Mouse (Mus musculus) midbrain, embryonic 10.5 days (tissue): ENCODE results near the gene Mdk. TPM values are rescaled to one million over a fixed set of nuclear protein-coding genes. Genes with fewer than 3 reads are reported as not detected.

ENCODE experiments used
- DNase-seq: peaks from one replicate; pipeline ENCODE4 v3.0.0-alpha.2; 2017; ENCODE audit warnings: low spot score
- H3K27ac ChIP-seq: fragments of 300-500 bp; sonication (generic); replicated peaks from 2 replicates; pipeline ENCODE4 v1.5.1; 2016; ENCODE audit warnings: mild to moderate bottlenecking
- H3K27me3 ChIP-seq: fragments of 300-500 bp; sonication (generic); 2 replicates; pipeline ENCODE4 v1.6.1; 2016; ENCODE audit warnings: low read depth, mild to moderate bottlenecking; ENCODE audit not compliant: poor library complexity, severe bottlenecking
- H3K36me3 ChIP-seq: fragments of 300-500 bp; sonication (generic); 2 replicates; pipeline ENCODE4 v1.6.1; 2016; ENCODE audit warnings: mild to moderate bottlenecking, moderate library complexity
- H3K4me1 ChIP-seq: fragments of 300-500 bp; sonication (generic); 2 replicates; pipeline ENCODE4 v1.6.1; 2016
- H3K4me3 ChIP-seq: fragments of 300-500 bp; sonication (generic); 2 replicates; pipeline ENCODE4 v1.5.1; 2016; ENCODE audit warnings: mild to moderate bottlenecking, moderate library complexity
- H3K9me3 ChIP-seq: fragments of 300-500 bp; sonication (generic); replicated peaks from 2 replicates; pipeline ENCODE4 v1.6.1; 2016; ENCODE audit warnings: mild to moderate bottlenecking
- WGBS: fragments of 180-500 bp; shearing (Covaris S2); methylation state at CpG from one replicate; pipeline ENCODE4 v1.1.7; 2016; 5-methylcytosine and 5-hydroxymethylcytosine counted together
- polyA plus RNA-seq: library from polyadenylated mRNA; unstranded; fragments of >200 nt; fragmentation: Nextera tagmentation; extraction: Ambion mirVana; gene quantifications from 2 replicates; pipeline ENCODE4 v1.2.1, GENCODE M21; 2016

Gene Mdk
- polyA plus RNA-seq = 1,290 and 1,659 TPM in 2 replicates

DNA sequence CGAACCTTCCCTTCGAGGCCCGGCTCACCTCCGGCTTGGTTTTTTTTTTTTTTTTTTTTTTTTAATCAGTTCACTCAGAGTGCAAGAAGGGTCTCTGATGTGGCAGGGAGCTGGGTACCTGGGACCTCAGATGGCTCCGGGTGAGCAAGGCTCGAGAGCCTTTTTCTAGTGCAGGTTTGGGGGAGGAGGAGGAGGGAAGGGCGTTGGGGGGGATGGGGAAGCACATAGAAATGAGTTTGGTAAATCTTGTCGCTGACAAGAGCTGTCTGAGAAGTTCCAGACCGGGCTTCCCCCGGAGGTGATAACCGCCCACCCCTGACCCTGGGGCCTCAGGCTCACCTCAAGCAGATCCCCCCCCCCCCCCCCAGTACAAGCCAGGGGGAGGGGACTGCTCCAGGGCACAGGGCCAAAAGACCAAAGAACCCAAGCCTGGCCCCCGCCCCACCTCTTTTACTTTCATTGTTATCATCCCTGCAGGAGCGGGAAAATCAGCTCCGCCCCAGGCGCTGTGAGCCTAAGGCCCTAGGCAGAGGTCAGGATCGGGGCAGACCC, at the start of gene Mdk:
Gene Mdk (minus strand): TSS at position 138 of the 552 bp plus-strand sequence.
- 0% methylated on average over 16 of the region's 16 CpGs for WGBS
- H3K4me1 ChIP-seq = peaks cover 88% of the 10 kb centered on the region
- DNase-seq = peak; percentile 88
- H3K27me3 ChIP-seq = no peaks in the 10 kb centered on the region
- peaks cover 58% of the 10 kb centered on the region for H3K36me3 ChIP-seq
- H3K9me3 ChIP-seq = no peaks in the 10 kb centered on the region
- H3K4me3 ChIP-seq = peak within 1 kb of the TSS; percentile 92
- H3K27ac ChIP-seq = peak within 1 kb of the TSS; percentile 100

- H3K27me3 ChIP-seq = peaks cover 59% of the 10 kb centered on the region
Observed at GRCm38 (mm10) chr2:91980830-91981229, 48.7 kb upstream of the Mdk start.

GRCm38 (mm10) chr2:91980245-91980644, 48.1 kb upstream of the Mdk start:
- no peaks in the 10 kb centered on the region for H3K9me3 ChIP-seq
- no peak for DNase-seq
- WGBS = 32% methylated on average over 4 of the region's 4 CpGs
- H3K27me3 ChIP-seq = peaks cover 62% of the 10 kb centered on the region
- H3K4me1 ChIP-seq = peaks cover 69% of the 10 kb centered on the region
- H3K4me3 ChIP-seq = no peak overlapping the region
- peak overlapping the region; percentile 63; the same call in 1 of the 2 replicates for H3K27ac ChIP-seq
- no peaks in the 10 kb centered on the region for H3K36me3 ChIP-seq

More at GRCm38 (mm10) chr2:91980830-91981229, 48.7 kb upstream of the Mdk start:
- WGBS = 47% methylated on average over 5 of the region's 5 CpGs
- DNase-seq = no peak
- H3K36me3 ChIP-seq = no peaks in the 10 kb centered on the region
- peak overlapping the region; percentile 63; the same call in 1 of the 2 replicates for H3K27ac ChIP-seq
- H3K4me1 ChIP-seq = peaks cover 67% of the 10 kb centered on the region
- no peaks in the 10 kb centered on the region for H3K9me3 ChIP-seq
- H3K4me3 ChIP-seq = no peak overlapping the region

DNA sequence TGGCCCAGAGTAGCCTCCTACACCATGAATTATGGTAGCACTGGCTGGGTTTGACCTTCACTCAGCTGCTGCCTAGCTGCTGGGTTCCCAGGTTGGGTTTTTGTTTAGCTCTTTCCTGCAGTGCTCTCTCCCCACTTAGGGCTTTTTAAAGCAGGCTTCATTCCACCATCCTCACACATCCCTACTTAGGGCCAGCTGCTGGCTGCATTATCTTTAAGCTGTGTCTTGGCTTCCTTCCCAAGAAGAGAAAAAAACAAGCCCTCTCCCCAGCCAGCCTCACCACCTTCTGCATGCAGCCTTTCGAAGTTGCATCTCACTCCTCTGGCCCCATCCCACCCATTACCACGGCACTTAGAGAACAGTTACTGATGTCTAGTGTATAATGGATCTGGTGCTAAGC, 46.5 kb upstream of the Mdk start:
- 44% methylated on average over 2 of the region's 2 CpGs for WGBS
- Histone ChIP-seq H3K36me3 (no peaks in the 10 kb centered on the region), H3K4me1 (peaks cover 59% of the 10 kb centered on the region), H3K27ac (no peak overlapping the region), H3K4me3 (no peak overlapping the region), H3K27me3 (peaks cover 76% of the 10 kb centered on the region), H3K9me3 (no peaks in the 10 kb centered on the region)
- no peak for DNase-seq

DNA sequence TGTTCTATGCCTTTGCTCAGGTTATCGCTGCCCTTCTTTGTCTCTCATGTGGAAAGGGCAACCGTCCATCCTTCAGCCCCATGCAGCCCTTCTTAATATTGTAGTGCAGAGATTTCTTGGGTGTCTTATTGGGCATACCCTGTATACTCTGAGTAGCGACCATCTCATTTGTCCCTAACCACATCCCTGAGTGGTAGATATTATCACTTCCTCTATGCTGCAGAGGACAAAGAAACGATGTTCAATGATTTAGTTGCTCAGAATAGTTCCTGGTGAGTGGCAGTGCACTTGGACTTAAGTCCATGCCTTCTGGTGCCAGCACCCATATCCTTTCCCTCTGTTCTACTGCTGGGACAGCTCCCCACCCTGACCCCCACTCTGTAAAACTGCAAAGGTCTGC, 45.9 kb upstream of the Mdk start:
- DNase-seq = no peak
- no peak overlapping the region for H3K4me3 ChIP-seq
- H3K27ac ChIP-seq = no peak overlapping the region
- no peaks in the 10 kb centered on the region for H3K36me3 ChIP-seq
- 83% methylated on average over 4 of the region's 4 CpGs for WGBS
- H3K27me3 ChIP-seq = peaks cover 76% of the 10 kb centered on the region
- H3K9me3 ChIP-seq = no peaks in the 10 kb centered on the region
- H3K4me1 ChIP-seq = peaks cover 65% of the 10 kb centered on the region

GRCm38 (mm10) chr2:91975581-91976541, 43.8 kb upstream of the Mdk start, which contains the start of gene Dgkz:
Dgkz (minus strand) TSS chr2:91975864.
- Histone ChIP-seq H3K27me3 (peaks cover 92% of the 10 kb centered on the region), H3K4me3 (peak within 1 kb of the TSS; percentile 55), H3K9me3 (no peaks in the 10 kb centered on the region), H3K36me3 (no peaks in the 10 kb centered on the region), H3K4me1 (peaks cover 74% of the 10 kb centered on the region), H3K27ac (peak within 1 kb of the TSS; percentile 50; the same call in 1 of the 2 replicates)
- WGBS = under 1% methylated on average over 79 of the region's 79 CpGs
- peak; percentile 51 for DNase-seq

DNA sequence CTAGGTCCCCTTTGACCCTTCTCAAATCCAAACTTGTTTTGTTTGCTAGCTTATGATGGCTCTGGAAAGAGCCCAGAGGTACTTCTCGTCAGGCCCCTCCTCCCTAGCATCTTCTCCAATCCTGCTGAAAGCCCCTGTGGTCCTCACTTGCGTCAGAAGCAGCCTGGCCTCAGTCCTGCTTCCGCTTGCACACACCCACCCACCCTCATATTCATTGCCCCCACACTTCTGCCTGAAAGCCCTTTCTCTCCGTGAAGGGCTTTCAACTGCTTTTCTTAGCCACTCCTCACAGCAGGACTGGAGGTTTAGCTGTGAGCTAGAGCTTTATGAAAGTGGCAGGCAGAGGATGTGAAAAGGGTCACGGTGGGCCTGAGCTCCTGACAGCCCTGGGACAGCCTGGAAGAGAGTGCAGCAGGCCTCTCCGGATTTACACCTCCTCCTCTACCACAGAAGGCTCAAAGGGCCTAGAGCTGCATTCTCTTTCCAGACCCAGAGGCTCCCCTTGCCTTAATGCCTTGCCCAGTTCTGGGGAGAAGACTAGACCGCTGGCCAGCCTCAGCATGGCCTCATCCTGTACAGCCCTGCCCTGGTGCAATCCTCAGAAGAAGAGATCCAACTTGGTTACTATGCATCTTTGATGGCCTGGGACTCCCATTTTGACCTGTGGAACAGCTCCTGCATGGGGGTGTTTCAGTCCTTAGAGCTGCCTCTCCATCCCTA, 41.5 kb upstream of the Mdk start:
- Histone ChIP-seq H3K27ac (no peak overlapping the region; the same call in 1 of the 2 replicates), H3K27me3 (peaks cover 94% of the 10 kb centered on the region)

GRCm38 (mm10) chr2:91972121-91972566, 40.0 kb upstream of the Mdk start:
- peaks cover 88% of the 10 kb centered on the region for H3K27me3 ChIP-seq
- H3K27ac ChIP-seq = no peak overlapping the region
- WGBS = 53% methylated on average over 13 of the region's 13 CpGs
- no peak overlapping the region for H3K4me3 ChIP-seq
- H3K4me1 ChIP-seq = peaks cover 53% of the 10 kb centered on the region
- no peaks in the 10 kb centered on the region for H3K36me3 ChIP-seq
- DNase-seq = no peak
- H3K9me3 ChIP-seq = no peaks in the 10 kb centered on the region

More for the DNA sequence above, 41.5 kb upstream of the Mdk start:
- H3K4me3 ChIP-seq = no peak overlapping the region
- no peaks in the 10 kb centered on the region for H3K9me3 ChIP-seq
- WGBS = 26% methylated on average over 7 of the region's 7 CpGs
- peaks cover 52% of the 10 kb centered on the region for H3K4me1 ChIP-seq
- DNase-seq = no peak
- H3K36me3 ChIP-seq = no peaks in the 10 kb centered on the region

DNA sequence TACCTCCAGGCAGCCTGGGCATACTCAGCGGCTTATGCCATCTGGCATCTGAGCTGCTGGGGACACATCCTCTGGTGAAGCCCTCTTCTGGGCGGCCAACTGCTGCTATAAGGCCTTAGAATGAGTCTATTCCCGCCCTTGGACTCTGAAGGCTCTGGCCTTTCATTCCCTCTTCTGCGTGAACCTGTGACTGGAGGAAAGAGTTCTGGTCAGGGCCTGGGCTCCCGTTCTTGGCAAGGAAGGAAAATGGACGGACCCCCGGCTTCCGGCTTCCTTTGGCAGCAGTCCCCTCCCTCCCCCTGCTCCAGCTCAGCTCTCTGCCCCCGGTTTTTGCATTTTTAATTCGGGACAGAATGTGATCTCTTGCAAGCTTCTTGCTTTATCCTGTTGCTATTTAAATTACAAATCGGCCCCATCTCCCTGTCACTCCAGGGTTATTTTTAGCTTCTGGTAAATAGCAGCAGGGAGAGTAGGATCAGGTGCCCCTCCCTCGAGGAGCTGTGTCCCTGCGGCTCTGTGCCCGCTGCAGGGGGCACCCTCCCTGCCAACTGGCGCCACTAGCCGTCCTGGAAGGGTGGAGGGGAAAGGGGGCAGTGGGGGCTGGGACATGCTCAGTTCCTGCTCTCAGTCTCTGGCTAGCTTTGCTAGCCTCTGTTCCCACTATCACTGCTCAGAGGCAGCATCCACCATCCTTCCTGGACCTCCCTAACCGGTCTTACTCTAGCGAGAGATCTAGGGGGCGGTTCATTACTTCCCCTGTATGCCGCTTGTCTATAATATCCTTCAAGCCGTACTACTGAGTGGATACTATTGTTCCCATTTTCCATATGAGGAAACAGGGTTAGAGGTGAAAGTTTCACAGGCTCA, 39.4 kb upstream of the Mdk start:
- no peak for DNase-seq
- Histone ChIP-seq H3K36me3 (no peaks in the 10 kb centered on the region), H3K27ac (peak overlapping the region; percentile 71), H3K9me3 (no peaks in the 10 kb centered on the region), H3K4me1 (peaks cover 53% of the 10 kb centered on the region), H3K27me3 (peaks cover 88% of the 10 kb centered on the region), H3K4me3 (peak overlapping the region; percentile 5; the same call in 1 of the 2 replicates)
- 20% methylated on average over 21 of the region's 21 CpGs for WGBS

GRCm38 (mm10) chr2:91967962-91968361, 35.9 kb upstream of the Mdk start:
- Histone ChIP-seq H3K4me3 (no peak overlapping the region), H3K36me3 (no peaks in the 10 kb centered on the region), H3K9me3 (no peaks in the 10 kb centered on the region), H3K27me3 (peaks cover 80% of the 10 kb centered on the region), H3K27ac (peak overlapping the region; percentile 46; the same call in 1 of the 2 replicates), H3K4me1 (peaks cover 46% of the 10 kb centered on the region)
- WGBS = 74% methylated on average over 11 of the region's 11 CpGs
- DNase-seq = no peak

DNA sequence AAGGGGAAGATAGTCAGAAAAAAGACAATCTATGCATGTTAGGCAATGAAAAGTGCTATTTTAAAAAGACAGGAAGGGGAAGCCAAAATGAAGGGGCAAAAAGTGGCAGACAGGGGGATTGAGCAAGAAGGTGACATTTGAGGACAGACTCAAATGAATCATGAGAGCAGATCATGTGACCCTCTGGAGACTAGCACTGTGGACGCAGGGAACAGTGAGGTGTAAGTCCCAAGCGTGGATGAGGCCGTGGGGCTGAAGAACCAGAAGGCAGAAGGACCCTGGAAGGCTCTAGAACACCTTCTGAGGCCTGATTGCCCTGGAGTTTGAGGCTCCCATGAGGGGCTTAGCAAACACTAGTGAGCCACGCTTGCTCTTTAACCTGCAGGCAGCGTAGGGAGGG, 34.3 kb upstream of the Mdk start:
- H3K4me1 ChIP-seq = peaks cover 47% of the 10 kb centered on the region
- no peaks in the 10 kb centered on the region for H3K36me3 ChIP-seq
- no peaks in the 10 kb centered on the region for H3K9me3 ChIP-seq
- no peak for DNase-seq
- H3K27ac ChIP-seq = no peak overlapping the region
- peaks cover 64% of the 10 kb centered on the region for H3K27me3 ChIP-seq
- H3K4me3 ChIP-seq = no peak overlapping the region
- 88% methylated on average over 5 of the region's 5 CpGs for WGBS
